Mouse (Mus musculus) limb, embryonic 11.5 days (tissue): ENCODE results near the gene Speer4f2. TPM values are rescaled to one million over a fixed set of nuclear protein-coding genes. Genes with fewer than 3 reads are reported as not detected.

Source experiments
- ATAC-seq: fragments of 200-750 bp; cut with Nextera tagmentation; 2 replicates; pipeline ENCODE4 v1.8.0; 2017; ENCODE audit warnings: low read depth; ENCODE audit not compliant: insufficient number of reproducible peaks, low FRiP score, low TSS enrichment
- DNase-seq: peaks from one replicate; pipeline ENCODE4 v3.0.0-alpha.2; 2015; ENCODE audit warnings: low spot score
- H3K27ac ChIP-seq: fragments of 300-500 bp; sonication (generic); replicated peaks from 2 replicates; pipeline ENCODE4 v1.5.1; 2014; ENCODE audit warnings: low read depth, mild to moderate bottlenecking, low read length
- H3K27me3 ChIP-seq: fragments of 300-500 bp; sonication (generic); 2 replicates; pipeline ENCODE4 v1.6.1; 2014; ENCODE audit warnings: mild to moderate bottlenecking, low read length, mixed read lengths; ENCODE audit not compliant: control insufficient read depth, insufficient read depth
- H3K36me3 ChIP-seq: fragments of 300-500 bp; sonication (generic); 2 replicates; pipeline ENCODE4 v1.6.1; 2014; ENCODE audit warnings: mild to moderate bottlenecking, low read length, moderate library complexity, mixed read lengths; ENCODE audit not compliant: control insufficient read depth, insufficient read depth
- H3K4me1 ChIP-seq: fragments of 300-500 bp; sonication (generic); 2 replicates; pipeline ENCODE4 v1.6.1; 2014; ENCODE audit warnings: low read length, mixed read lengths; ENCODE audit not compliant: control insufficient read depth, insufficient read depth
- H3K4me2 ChIP-seq: fragments of 300-500 bp; sonication (generic); 2 replicates; pipeline ENCODE4 v1.6.1; 2014; ENCODE audit warnings: low read depth, mild to moderate bottlenecking, moderate library complexity; ENCODE audit not compliant: severe bottlenecking
- H3K4me3 ChIP-seq: fragments of 300-500 bp; sonication (generic); 2 replicates; pipeline ENCODE4 v1.5.1; 2014; ENCODE audit warnings: low read depth, low read length
- H3K9ac ChIP-seq: fragments of 300-500 bp; sonication (generic); 2 replicates; pipeline ENCODE4 v1.6.1; 2014; ENCODE audit warnings: mild to moderate bottlenecking, low read length
- H3K9me3 ChIP-seq: fragments of 300-500 bp; sonication (generic); 2 replicates; pipeline ENCODE4 v1.6.1; 2016; ENCODE audit warnings: low read length; ENCODE audit not compliant: control insufficient read depth
- WGBS: fragments of 180-500 bp; shearing (Covaris S2); extraction: QIAGEN DNeasy Blood & Tissue Kit; methylation state at CpG from one replicate; pipeline ENCODE4 v1.1.7; 2014; 5-methylcytosine and 5-hydroxymethylcytosine counted together
- polyA plus RNA-seq: library from polyadenylated mRNA; unstranded; fragments of >200 nt; fragmentation: Nextera tagmentation; extraction: Ambion mirVana; gene quantifications from 2 replicates; pipeline ENCODE4 v1.2.1, GENCODE M21; 2014

Speer4f2 gene
- polyA plus RNA-seq, 1 experiment from 2014 or later, result not detected

DNA sequence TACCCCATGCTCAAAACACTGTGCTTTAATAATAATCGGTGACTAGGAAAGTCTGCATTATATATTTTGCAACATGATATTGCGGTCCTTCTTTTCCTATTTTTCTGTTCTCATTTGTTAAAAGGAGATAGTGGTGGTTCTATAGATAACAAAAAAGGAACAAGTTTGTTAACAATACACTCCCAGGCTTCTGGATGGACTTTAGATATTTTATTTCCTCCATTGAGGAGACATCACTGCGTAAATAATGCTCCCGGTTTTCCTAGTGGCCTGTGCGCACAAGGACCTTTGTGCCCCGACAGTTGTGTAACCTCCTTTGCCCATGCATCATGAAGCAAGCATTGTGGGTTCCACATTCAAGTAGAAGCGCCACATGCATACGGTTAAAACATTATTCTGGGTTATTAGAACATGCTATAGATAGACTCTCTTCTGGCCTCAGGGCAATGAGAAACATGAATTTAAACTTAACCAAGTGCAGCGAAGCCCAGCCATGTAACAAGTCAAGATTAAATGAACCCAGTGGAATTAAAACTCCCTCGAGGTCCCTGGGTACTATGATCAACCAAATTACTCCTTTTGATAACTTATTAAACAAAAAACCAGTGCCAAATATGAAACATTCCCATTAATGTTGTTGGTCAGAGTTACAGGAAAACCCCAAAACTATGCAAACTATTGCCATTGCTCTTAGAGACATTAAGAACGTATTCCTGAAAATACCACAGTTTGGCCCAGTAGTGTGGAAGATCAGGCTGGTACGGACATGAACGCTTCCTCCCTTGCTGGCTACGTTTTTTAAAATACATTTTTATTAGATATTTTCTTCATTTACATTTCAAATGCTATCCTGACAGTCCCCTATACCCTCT is 28.5 kb downstream of the Speer4f2 start:
- H3K4me2 ChIP-seq, result no peak overlapping the region

DNA sequence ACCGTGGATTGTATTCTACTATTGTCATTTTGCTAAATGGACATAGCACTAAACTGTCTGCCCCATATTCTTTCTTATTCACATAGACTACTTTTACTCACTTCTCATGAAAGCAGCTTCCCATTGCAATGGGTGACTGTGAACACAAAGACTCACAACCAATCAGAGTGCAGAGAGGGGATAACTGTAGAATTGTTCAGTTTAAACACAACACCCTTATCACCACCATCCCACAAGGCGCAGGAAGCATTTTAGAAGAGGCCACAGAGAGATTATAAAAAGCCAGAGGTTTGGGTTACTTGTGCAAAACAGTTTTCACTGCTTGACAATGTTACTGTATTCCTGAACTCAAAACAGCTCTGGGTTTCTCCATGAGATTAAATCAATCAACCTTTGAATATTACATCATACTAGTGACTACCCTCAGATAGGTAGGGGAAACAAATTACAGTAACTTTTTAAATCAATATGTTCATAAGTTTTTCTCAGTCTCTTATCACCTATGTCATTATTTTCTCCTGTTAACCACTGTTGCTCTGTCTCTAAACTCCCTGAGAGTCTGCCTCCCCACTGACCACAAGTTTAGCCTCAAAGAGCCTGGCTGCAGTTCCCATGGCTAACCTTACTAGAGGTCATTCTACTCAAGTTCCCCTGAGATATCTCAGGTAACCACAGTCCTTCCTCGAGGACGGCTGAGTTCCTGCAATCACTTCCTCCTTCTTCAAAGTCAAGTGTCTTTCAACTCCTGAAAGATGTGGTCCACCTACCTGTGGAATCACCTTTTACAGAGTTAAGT is 29.5 kb downstream of the Speer4f2 start:
- Histone ChIP-seq H3K36me3 (no peaks in the 10 kb centered on the region), H3K9me3 (no peaks in the 10 kb centered on the region), H3K27ac (no peak overlapping the region), H3K4me2 (no peak overlapping the region), H3K9ac (no peak overlapping the region), H3K27me3 (no peaks in the 10 kb centered on the region), H3K4me1 (no peaks in the 10 kb centered on the region), H3K4me3 (no peak overlapping the region)
- ATAC-seq (no peak), DNase-seq (no peak)
- 90% methylated on average over 4 of the region's 4 CpGs for WGBS

More for the DNA sequence above, 28.5 kb downstream of the Speer4f2 start:
- WGBS, result 91% methylated on average over 14 of the region's 14 CpGs
- Histone ChIP-seq H3K9me3 (no peaks in the 10 kb centered on the region), H3K36me3 (no peaks in the 10 kb centered on the region), H3K27ac (no peak overlapping the region), H3K27me3 (no peaks in the 10 kb centered on the region), H3K4me3 (no peak overlapping the region), H3K4me1 (no peaks in the 10 kb centered on the region), H3K9ac (no peak overlapping the region)
- ATAC-seq (no peak), DNase-seq (no peak)

DNA sequence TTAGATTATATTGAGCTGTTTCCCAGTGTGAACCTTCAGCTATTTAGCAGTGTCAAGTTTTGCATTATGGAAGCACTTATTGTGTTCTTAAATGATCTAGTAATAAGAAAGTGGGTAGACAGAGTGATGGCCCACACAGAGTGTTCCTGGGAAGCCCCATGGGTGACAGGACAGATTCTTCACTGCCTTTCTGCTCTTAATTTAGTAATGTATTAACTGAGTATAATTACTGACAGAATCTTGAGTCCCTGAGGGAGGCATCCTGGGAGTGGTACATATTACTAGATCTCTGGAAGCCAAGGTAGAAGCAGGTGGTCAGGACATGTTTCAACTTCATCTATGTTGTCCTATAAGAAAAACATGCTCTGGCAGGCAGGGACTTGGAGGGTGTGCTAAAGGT is 30.6 kb downstream of the Speer4f2 start:
- H3K27me3 ChIP-seq, result no peaks in the 10 kb centered on the region
- H3K9me3 ChIP-seq, result no peaks in the 10 kb centered on the region
- no peak overlapping the region for H3K27ac ChIP-seq
- H3K9ac ChIP-seq, result no peak overlapping the region
- DNase-seq, result no peak
- no peaks in the 10 kb centered on the region for H3K36me3 ChIP-seq
- ATAC-seq, result no peak
- H3K4me1 ChIP-seq, result no peaks in the 10 kb centered on the region
- H3K4me2 ChIP-seq, result no peak overlapping the region
- no peak overlapping the region for H3K4me3 ChIP-seq

DNA sequence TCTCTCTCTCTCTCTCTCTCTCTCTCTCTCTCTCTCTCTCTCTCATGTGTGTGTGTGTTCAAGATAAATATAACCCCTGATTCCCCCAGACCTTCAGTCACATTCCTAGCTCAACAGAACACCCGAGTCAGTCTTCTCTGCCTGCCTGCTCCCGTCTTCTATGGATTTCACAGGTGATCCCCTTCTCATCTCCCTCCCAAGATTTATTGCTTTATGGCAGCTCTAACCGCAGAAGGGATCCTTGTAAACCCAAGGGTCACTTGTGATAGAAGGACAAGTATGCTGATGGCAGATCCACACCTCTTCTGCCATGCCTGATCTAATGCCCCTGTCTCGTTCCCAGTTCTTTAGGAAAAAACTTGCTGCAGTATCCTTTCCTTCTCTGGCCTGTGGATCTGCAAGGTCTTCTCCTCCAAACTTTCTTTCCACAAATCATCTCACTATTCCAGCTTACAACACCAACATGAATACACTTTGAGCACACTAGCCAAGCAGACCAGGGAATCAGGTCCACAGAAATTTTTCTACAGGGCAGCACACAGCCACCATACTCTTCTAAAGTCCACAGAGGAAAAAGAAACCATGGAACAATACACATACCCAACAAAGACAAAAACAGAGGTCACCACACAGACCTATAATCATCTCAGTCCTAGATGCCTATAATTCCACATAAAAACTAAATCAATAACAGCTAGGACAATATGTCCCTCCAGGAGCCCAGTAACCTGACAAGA is 36.1 kb downstream of the Speer4f2 start:
- Histone ChIP-seq H3K4me2 (no peak overlapping the region), H3K9me3 (no peaks in the 10 kb centered on the region), H3K27ac (no peak overlapping the region), H3K4me1 (no peaks in the 10 kb centered on the region), H3K9ac (no peak overlapping the region), H3K27me3 (no peaks in the 10 kb centered on the region), H3K36me3 (no peaks in the 10 kb centered on the region), H3K4me3 (no peak overlapping the region)
- no peak for ATAC-seq
- no peak for DNase-seq
- WGBS, result 27% methylated on average over 4 of the region's 4 CpGs

DNA sequence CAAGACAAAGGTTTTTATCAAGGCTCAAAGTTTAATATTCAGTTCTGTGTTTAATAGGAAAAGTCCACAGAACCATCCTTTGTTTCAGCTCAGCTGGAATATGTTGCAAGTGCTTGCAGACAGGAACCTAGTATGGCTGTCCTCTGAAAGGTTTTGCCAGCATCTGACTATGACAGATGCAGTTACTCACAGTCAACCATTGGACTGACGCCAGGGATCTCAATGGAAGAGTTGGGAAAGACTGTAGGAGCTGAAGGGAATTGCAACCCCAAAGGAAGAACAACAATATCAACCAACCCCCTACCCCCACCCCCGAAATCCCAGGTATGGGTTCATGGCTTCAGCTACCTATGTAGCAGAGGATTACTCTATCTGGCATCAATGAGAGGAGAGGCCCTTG is 44.2 kb downstream of the Speer4f2 start:
- no peaks in the 10 kb centered on the region for H3K36me3 ChIP-seq
- H3K27ac ChIP-seq, result no peak overlapping the region
- no peak overlapping the region for H3K4me3 ChIP-seq
- no peaks in the 10 kb centered on the region for H3K27me3 ChIP-seq
- H3K9ac ChIP-seq, result no peak overlapping the region
- no peaks in the 10 kb centered on the region for H3K4me1 ChIP-seq
- no peak overlapping the region for H3K4me2 ChIP-seq
- WGBS, result 90% methylated on average over 2 of the region's 2 CpGs
- DNase-seq, result no peak
- no peak for ATAC-seq
- H3K9me3 ChIP-seq, result no peaks in the 10 kb centered on the region

DNA sequence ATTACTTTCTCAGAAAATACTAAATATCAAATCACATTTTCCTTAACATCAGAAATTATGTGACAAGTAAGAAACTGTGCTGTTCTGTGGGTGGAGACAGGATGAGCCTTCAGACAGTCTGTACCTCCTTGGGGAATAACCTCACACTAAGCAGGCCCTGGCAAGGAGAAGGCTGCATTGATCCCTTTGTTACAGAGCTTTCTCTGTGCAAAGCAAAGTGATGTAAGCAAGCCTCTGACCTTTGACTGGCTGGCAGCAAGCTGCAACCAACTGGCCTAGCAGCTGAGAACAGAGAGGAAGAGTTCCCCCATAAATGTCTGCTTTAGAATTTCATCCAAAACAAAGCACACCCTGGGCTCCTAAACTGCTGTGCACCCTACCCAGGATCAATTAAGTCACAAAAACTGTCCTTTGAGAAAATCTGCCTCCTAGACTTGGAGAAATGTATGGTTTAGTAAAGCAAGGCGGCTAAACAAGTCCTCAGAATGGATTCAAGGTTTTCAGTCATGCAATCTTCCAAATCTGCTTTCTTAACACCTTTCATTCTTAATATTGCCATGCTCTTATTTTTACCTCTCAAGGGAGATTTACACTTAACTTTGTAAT is 46.3 kb downstream of the Speer4f2 start:
- H3K4me3 ChIP-seq, result no peak overlapping the region
- no peak overlapping the region for H3K9ac ChIP-seq
- H3K4me1 ChIP-seq, result no peaks in the 10 kb centered on the region
- DNase-seq (peak; percentile 38), ATAC-seq (no peak)
- no peaks in the 10 kb centered on the region for H3K9me3 ChIP-seq
- 77% methylated on average over 1 of the region's 1 CpGs for WGBS
- H3K27ac ChIP-seq, result no peak overlapping the region
- H3K36me3 ChIP-seq, result no peaks in the 10 kb centered on the region
- no peak overlapping the region for H3K4me2 ChIP-seq
- H3K27me3 ChIP-seq, result no peaks in the 10 kb centered on the region

DNA sequence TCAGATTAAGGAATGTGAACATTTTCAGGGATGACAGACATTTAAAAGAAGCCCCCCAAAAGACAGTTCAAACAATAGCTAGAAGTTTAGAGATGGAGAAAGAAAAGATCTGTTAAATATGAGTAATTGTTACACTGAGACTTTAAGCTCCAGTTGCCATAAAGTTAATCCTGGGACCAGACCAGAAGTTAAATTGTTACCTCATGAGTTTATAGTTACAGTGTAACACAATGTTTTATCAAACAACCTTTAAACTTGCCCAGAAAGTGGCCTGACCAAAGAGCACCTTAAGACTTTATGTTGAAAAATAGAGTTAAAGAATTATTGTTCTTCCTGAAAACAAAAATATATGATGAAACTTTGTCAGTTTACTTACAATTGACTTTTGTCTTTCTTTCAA is 46.9 kb downstream of the Speer4f2 start:
- no peak overlapping the region for H3K9ac ChIP-seq
- ATAC-seq (no peak), DNase-seq (no peak)
- no peaks in the 10 kb centered on the region for H3K27me3 ChIP-seq
- H3K4me2 ChIP-seq, result no peak overlapping the region
- H3K4me1 ChIP-seq, result no peaks in the 10 kb centered on the region
- H3K36me3 ChIP-seq, result no peaks in the 10 kb centered on the region
- no peaks in the 10 kb centered on the region for H3K9me3 ChIP-seq
- H3K4me3 ChIP-seq, result no peak overlapping the region
- no peak overlapping the region for H3K27ac ChIP-seq

DNA sequence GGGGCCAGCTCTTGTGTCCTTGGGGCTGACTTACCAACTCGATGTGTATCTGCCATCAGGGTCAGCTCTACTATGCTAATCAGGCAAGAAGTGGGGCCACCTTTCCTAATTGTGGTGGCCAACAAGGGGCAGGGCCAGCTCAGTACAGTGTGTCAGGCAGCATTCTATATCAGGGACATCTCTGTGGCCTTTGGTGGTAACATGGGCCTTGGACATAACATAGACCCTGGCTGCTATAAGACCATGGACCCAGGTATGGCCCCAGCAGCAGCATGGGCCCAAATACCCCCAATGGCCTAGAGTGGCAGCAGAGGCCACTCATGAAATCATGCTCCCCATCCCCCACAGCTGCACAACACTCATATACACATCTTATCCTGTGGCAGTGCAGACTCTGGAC is 49.2 kb downstream of the Speer4f2 start:
- DNase-seq, result no peak
- Histone ChIP-seq H3K27ac (no peak overlapping the region), H3K27me3 (no peaks in the 10 kb centered on the region), H3K36me3 (no peaks in the 10 kb centered on the region), H3K4me3 (no peak overlapping the region), H3K4me1 (no peaks in the 10 kb centered on the region), H3K4me2 (no peak overlapping the region), H3K9ac (no peak overlapping the region), H3K9me3 (no peaks in the 10 kb centered on the region)
- ATAC-seq, result no peak
- 87% methylated on average over 1 of the region's 1 CpGs for WGBS
